Mouse (Mus musculus) ES-E14 (cell line): ENCODE data around the gene Fam126b. TPM values are rescaled to one million over a fixed set of nuclear protein-coding genes. Genes with fewer than 3 reads are reported as not detected.

Experiments used
- DNase-seq: peaks from one replicate; pipeline ENCODE4 v3.0.0-alpha.2; 2013; ENCODE audit warnings: low read depth, low spot score
- H3K27ac ChIP-seq: 2 replicates; pipeline ENCODE4 v1.5.1; 2012; ENCODE audit warnings: low read depth, mild to moderate bottlenecking, low read length, moderate library complexity, mixed read lengths; ENCODE audit not compliant: poor library complexity, insufficient read depth, severe bottlenecking
- H3K36me3 ChIP-seq: 2 replicates; pipeline ENCODE4 v1.6.1; 2012; ENCODE audit warnings: mild to moderate bottlenecking, low read length, moderate library complexity, mixed read lengths; ENCODE audit not compliant: control insufficient read depth, poor library complexity, insufficient read depth, severe bottlenecking
- H3K4me1 ChIP-seq, 2 experiments: fragments of 150-350 bp in 1 of 2; sonication (generic) in 1 of 2; 2 replicates each; pipeline ENCODE4 v1.6.1; 2012; ENCODE audit warnings: low read length in 2 of 2, mild to moderate bottlenecking in 1 of 2, mixed read lengths in 1 of 2; ENCODE audit not compliant: control insufficient read depth in 2 of 2, insufficient read depth in 2 of 2, poor library complexity in 1 of 2
- H3K4me3 ChIP-seq, 2 experiments: fragments of 150-350 bp in 1 of 2; sonication (generic) in 1 of 2; 2 replicates each; pipeline ENCODE4 v1.5.1; 2012; ENCODE audit warnings: low read length in 2 of 2, low read depth in 1 of 2, mild to moderate bottlenecking in 1 of 2, mixed read lengths in 1 of 2; ENCODE audit not compliant: insufficient read depth in 1 of 2, poor library complexity in 1 of 2, severe bottlenecking in 1 of 2
- H3K9ac ChIP-seq: 2 replicates; pipeline ENCODE4 v1.6.1; 2012; ENCODE audit warnings: low read depth, mild to moderate bottlenecking, low read length, mixed read lengths; ENCODE audit not compliant: poor library complexity, insufficient read depth, severe bottlenecking
- H3K9me3 ChIP-seq: fragments of 150-350 bp; sonication (generic); 2 replicates; pipeline ENCODE4 v1.6.1; 2012; ENCODE audit warnings: low read depth, mild to moderate bottlenecking, low read length; ENCODE audit not compliant: control insufficient read depth, insufficient read depth
- CHD2 ChIP-seq: IDR thresholded peaks from 2 replicates; pipeline ENCODE4 v1.6.1; 2014; ENCODE audit warnings: mild to moderate bottlenecking, low read depth, low read length, inconsistent platforms
- HCFC1 ChIP-seq: IDR thresholded peaks from 2 replicates; pipeline ENCODE4 v1.6.1; 2012; ENCODE audit warnings: low read length, inconsistent platforms, borderline replicate concordance; ENCODE audit not compliant: insufficient read depth
- MAFK ChIP-seq: IDR thresholded peaks from 2 replicates; pipeline ENCODE4 v1.6.1; 2014; ENCODE audit warnings: mild to moderate bottlenecking, low read depth, low read length, inconsistent platforms; ENCODE audit not compliant: insufficient read depth
- ZC3H11A ChIP-seq: IDR thresholded peaks from 2 replicates; pipeline ENCODE4 v1.6.1; 2012; ENCODE audit warnings: low read depth, mild to moderate bottlenecking, inconsistent platforms, low read length, borderline replicate concordance
- ZNF384 ChIP-seq: IDR thresholded peaks from 2 replicates; pipeline ENCODE4 v1.6.1; 2012; ENCODE audit warnings: low read depth, low read length, inconsistent platforms
- in situ Hi-C, 2 experiments: fragments of 600-800 bp; cut with MboI; formaldehyde crosslinking; loops; one replicate each; pipeline ENCODE4 v1.15.1; 2025; ENCODE audit warnings: low sequenced_read_pairs in 2 of 2, inconsistent platforms in 1 of 2; ENCODE audit not compliant: unreplicated experiment in 2 of 2
- total RNA-seq: library from RNA; depleted of rRNA; stranded (reverse); fragments of 300-350 nt; gene quantifications from 2 replicates; pipeline ENCODE4 v1.2.3, GENCODE M21; 2012

The Fam126b gene
- total RNA-seq, 1 experiment, result 17.6 TPM

GRCm38 (mm10) chr1:58603738-58604137 is 17.6 kb upstream of the Fam126b start:
- in situ Hi-C loops, result no loop called here

GRCm38 (mm10) chr1:58602681-58603080 is 16.6 kb upstream of the Fam126b start:
- H3K27ac ChIP-seq, result no peak overlapping the region
- H3K4me1 ChIP-seq, result no peaks in the 10 kb centered on the region
- no peak overlapping the region for H3K9ac ChIP-seq
- no peak for DNase-seq
- no peaks in the 10 kb centered on the region for H3K9me3 ChIP-seq
- H3K36me3 ChIP-seq, result no peaks in the 10 kb centered on the region
- in situ Hi-C loops, result no loop called here
- TF ChIP-seq ZC3H11A (no peak), MAFK (no peak), ZNF384 (no peak), CHD2 (no peak), HCFC1 (no peak)
- H3K4me3 ChIP-seq, result no peak overlapping the region

More at GRCm38 (mm10) chr1:58603738-58604137, 17.6 kb upstream of the Fam126b start:
- DNase-seq, result no peak
- no peaks in the 10 kb centered on the region for H3K9me3 ChIP-seq
- no peaks in the 10 kb centered on the region for H3K4me1 ChIP-seq
- H3K27ac ChIP-seq, result no peak overlapping the region
- TF ChIP-seq ZNF384, result no peak
- TF ChIP-seq MAFK, result no peak
- no peak for TF ChIP-seq ZC3H11A
- no peaks in the 10 kb centered on the region for H3K36me3 ChIP-seq
- no peak overlapping the region for H3K9ac ChIP-seq
- H3K4me3 ChIP-seq, result no peak overlapping the region

DNA sequence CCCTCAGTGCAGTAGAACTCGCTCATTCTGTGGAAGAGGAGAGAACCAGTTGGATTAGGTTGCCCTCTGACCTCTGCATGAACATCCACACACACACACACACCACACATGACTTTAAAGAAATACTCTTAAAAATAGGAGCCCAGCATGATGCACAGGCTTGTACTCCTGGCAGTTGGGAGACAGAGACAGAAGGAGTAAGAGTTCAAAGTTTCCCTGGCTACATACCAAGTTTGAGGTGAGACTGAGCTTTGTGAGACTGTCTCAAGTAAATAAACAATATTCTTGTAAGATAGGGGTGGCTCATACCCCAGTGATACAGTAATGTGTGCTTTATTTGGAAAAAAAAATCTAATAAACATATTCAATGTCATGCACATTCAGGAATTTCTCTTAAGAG is 1.4 kb upstream of the Fam126b start:
- Histone ChIP-seq H3K9ac (no peak overlapping the region), H3K27ac (no peak overlapping the region), H3K4me1 (peaks cover 0 to 2% of the 10 kb centered on the region in 2 experiments; a peak in 1 of 4 replicates), H3K4me3 (peak overlapping the region in 1 of 2 experiments; percentile 85; a peak in 2 of 4 replicates), H3K36me3 (no peaks in the 10 kb centered on the region), H3K9me3 (no peaks in the 10 kb centered on the region)
- no peak for TF ChIP-seq ZC3H11A
- TF ChIP-seq HCFC1, result no peak
- no peak for TF ChIP-seq ZNF384
- TF ChIP-seq CHD2, result no peak
- TF ChIP-seq MAFK, result no peak
- no peak for DNase-seq
- in situ Hi-C loops, result no loop called here

DNA sequence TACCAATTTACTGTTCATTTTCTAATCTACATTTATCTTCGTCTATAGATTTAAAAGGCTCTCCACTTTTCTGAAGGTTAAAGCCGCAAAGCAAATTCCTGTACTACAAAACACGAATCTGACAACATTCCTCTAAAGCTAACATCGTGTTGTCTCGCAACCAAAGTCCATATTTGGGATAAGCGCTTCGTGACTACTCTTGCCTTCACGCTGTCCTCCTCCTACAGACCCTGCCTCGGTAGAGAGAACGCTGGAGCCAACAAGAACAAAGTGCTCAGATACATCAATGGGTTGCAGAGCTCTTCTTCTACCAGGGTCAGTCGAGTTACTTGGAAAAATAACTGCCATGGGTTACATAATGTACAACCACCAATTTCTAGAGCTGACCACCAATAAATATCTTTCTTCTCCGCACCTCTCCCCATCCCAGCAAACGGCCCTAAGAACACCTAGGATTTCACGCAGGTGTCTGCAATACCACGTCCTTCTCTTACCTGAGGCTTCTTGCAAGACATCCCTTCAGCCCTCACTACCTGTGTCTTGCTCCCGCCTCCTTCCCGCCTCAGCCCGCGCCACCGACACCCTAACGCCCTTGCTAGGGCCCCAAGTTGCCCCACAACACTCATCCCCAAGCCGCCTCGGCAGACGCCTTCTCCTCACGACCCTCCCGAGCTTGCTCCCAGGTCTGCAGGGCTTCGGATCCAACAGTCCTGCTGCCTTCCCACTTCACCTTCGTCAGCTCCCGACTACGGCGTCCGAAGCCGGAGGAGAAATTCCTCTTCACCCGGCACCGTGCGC is 551 bp downstream of the Fam126b start:
- no peak for TF ChIP-seq HCFC1
- no peak for TF ChIP-seq ZC3H11A
- no peak for TF ChIP-seq CHD2
- TF ChIP-seq MAFK, result no peak
- no peak for TF ChIP-seq ZNF384
- peaks cover 0 to 2% of the 10 kb centered on the region in 2 experiments; a peak in 1 of 4 replicates for H3K4me1 ChIP-seq
- in situ Hi-C loops, result no loop called here
- H3K9ac ChIP-seq, result peak overlapping the region; percentile 90
- H3K36me3 ChIP-seq, result no peaks in the 10 kb centered on the region
- DNase-seq, result no peak
- no peak overlapping the region for H3K27ac ChIP-seq
- no peaks in the 10 kb centered on the region for H3K9me3 ChIP-seq
- H3K4me3 ChIP-seq, result peak overlapping the region; percentile 85 to 96
